Mouse (Mus musculus): Measurements from ENCODE around the gene Taok1. TPM values are rescaled to one million over a fixed set of nuclear protein-coding genes. Genes with fewer than 3 reads are reported as not detected.

Taok1 gene
- polyA plus RNA-seq, 1 experiment from 2014 or later = 32.1 TPM

- no peak overlapping the region for H3K9ac ChIP-seq (replicated peaks; ENCODE audit: low read depth, low read length)
- H3K27me3 ChIP-seq (ENCODE audit: control insufficient read depth, insufficient read depth, low read length) = no peaks in the 10 kb centered on the region
- H3K4me3 ChIP-seq (ENCODE audit: low read depth, low read length) = no peak overlapping the region
- H3K4me2 ChIP-seq (ENCODE audit: low read depth, low read length) = no peak overlapping the region
- WGBS = 65% methylated on average over 5 of the region's 5 CpGs
- ATAC-seq (ENCODE audit: low read depth) = no peak
- no peaks in the 10 kb centered on the region for H3K36me3 ChIP-seq (ENCODE audit: control insufficient read depth, insufficient read depth, low read length)
- H3K4me1 ChIP-seq (ENCODE audit: control insufficient read depth, insufficient read depth, low read length) = peaks cover 12% of the 10 kb centered on the region; the same call in 1 of the 2 replicates
- H3K27ac ChIP-seq (ENCODE audit: low read depth, low read length) = no peak overlapping the region
- H3K9me3 ChIP-seq (ENCODE audit: control insufficient read depth, low read length) = no peaks in the 10 kb centered on the region
Measured at GRCm38 (mm10) chr11:77626596-77627535, 19.3 kb upstream of the Taok1 start.

- Histone ChIP-seq H3K9me3 (ENCODE audit: control insufficient read depth, low read length) (no peaks in the 10 kb centered on the region), H3K4me1 (ENCODE audit: control insufficient read depth, insufficient read depth, low read length) (peaks cover 12% of the 10 kb centered on the region; the same call in 1 of the 2 replicates), H3K36me3 (ENCODE audit: control insufficient read depth, insufficient read depth, low read length) (no peaks in the 10 kb centered on the region), H3K9ac (replicated peaks; ENCODE audit: low read depth, low read length) (peak overlapping the region; percentile 18), H3K27me3 (ENCODE audit: control insufficient read depth, insufficient read depth, low read length) (no peaks in the 10 kb centered on the region), H3K4me2 (ENCODE audit: low read depth, low read length) (peak overlapping the region; percentile 91), H3K27ac (ENCODE audit: low read depth, low read length) (peak overlapping the region; percentile 68), H3K4me3 (ENCODE audit: low read depth, low read length) (peak overlapping the region; percentile 32)
- WGBS = 4% methylated on average over 11 of the region's 11 CpGs
- peak; percentile 71; the same call in 1 of the 2 replicates for ATAC-seq (ENCODE audit: low read depth)
Measured at GRCm38 (mm10) chr11:77625061-77625855, 17.6 kb upstream of the Taok1 start.

GRCm38 (mm10) chr11:77624441-77625060, 16.9 kb upstream of the Taok1 start:
- Histone ChIP-seq H3K27me3 (ENCODE audit: control insufficient read depth, insufficient read depth, low read length) (no peaks in the 10 kb centered on the region), H3K9me3 (ENCODE audit: control insufficient read depth, low read length) (no peaks in the 10 kb centered on the region), H3K9ac (replicated peaks; ENCODE audit: low read depth, low read length) (peak overlapping the region; percentile 18), H3K36me3 (ENCODE audit: control insufficient read depth, insufficient read depth, low read length) (no peaks in the 10 kb centered on the region), H3K27ac (ENCODE audit: low read depth, low read length) (peak overlapping the region; percentile 68), H3K4me2 (ENCODE audit: low read depth, low read length) (peak overlapping the region; percentile 91), H3K4me1 (ENCODE audit: control insufficient read depth, insufficient read depth, low read length) (peaks cover 12% of the 10 kb centered on the region; the same call in 1 of the 2 replicates), H3K4me3 (ENCODE audit: low read depth, low read length) (peak overlapping the region; percentile 32)
- ATAC-seq (ENCODE audit: low read depth) = peak; percentile 74
- WGBS = under 1% methylated on average over 17 of the region's 17 CpGs

DNA sequence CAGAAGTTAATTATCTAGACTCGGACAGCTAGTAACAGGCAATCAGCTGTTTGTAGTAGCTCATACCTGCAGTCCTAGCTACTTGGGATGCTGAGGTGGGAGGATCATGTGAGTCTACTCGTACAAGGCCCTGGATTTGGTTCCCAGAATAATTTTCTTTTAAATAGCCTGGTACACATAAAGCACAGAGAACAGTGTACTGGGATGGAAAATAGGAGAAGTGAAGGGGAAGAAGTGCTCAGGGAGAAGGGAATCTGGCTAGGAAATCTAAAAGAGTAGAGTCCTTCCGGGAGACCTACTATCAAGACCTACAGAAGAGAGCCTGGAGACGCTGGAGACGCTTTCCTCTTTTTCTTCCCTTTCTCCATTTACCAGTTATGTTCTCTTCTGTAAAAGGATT, 16.4 kb upstream of the Taok1 start:
- no peak overlapping the region for H3K9ac ChIP-seq (replicated peaks; ENCODE audit: low read depth, low read length)
- 33% methylated on average over 5 of the region's 5 CpGs for WGBS
- H3K4me1 ChIP-seq (ENCODE audit: control insufficient read depth, insufficient read depth, low read length) = peaks cover 12% of the 10 kb centered on the region; the same call in 1 of the 2 replicates
- no peak for ATAC-seq (ENCODE audit: low read depth)
- H3K27ac ChIP-seq (ENCODE audit: low read depth, low read length) = peak overlapping the region; percentile 68; the same call in 1 of the 2 replicates
- no peak overlapping the region; the same call in 1 of the 2 replicates for H3K4me3 ChIP-seq (ENCODE audit: low read depth, low read length)
- peak overlapping the region; percentile 91 for H3K4me2 ChIP-seq (ENCODE audit: low read depth, low read length)
- no peaks in the 10 kb centered on the region for H3K27me3 ChIP-seq (ENCODE audit: control insufficient read depth, insufficient read depth, low read length)
- H3K36me3 ChIP-seq (ENCODE audit: control insufficient read depth, insufficient read depth, low read length) = no peaks in the 10 kb centered on the region
- no peaks in the 10 kb centered on the region for H3K9me3 ChIP-seq (ENCODE audit: control insufficient read depth, low read length)

DNA sequence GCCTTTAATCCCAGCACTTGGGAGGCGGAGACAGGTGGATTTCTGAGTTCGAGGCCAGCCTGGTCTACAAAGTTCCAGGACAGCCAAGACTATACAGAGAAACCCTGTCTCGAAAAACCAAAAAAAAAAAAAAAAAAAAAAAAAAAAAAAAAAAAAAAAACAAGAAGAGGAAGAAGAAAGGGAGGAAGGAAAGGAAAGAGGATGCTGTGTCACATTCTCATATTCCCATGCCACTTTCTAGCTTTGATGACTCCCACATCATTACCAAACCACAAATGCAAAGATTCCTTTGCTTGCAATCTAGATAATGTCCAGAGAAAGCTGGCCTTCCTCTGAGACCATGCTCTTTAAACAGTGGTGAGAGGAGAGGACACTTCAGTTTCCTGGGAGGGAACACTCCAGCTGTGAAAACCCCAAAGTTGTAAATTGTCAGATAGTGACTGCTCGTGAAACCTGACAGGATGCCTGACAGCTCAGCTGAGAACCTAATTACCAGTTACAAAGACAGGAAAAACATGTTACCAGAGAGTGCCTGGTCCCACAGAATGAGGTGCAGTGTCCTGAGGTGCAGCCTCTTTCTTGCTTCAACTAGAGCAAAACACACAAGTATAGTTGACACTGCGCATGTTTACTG, 14.4 kb upstream of the Taok1 start:
- peaks cover 12% of the 10 kb centered on the region; the same call in 1 of the 2 replicates for H3K4me1 ChIP-seq (ENCODE audit: control insufficient read depth, insufficient read depth, low read length)
- 75% methylated on average over 5 of the region's 5 CpGs for WGBS
- no peaks in the 10 kb centered on the region for H3K9me3 ChIP-seq (ENCODE audit: control insufficient read depth, low read length)
- H3K36me3 ChIP-seq (ENCODE audit: control insufficient read depth, insufficient read depth, low read length) = no peaks in the 10 kb centered on the region
- no peaks in the 10 kb centered on the region for H3K27me3 ChIP-seq (ENCODE audit: control insufficient read depth, insufficient read depth, low read length)
- ATAC-seq (ENCODE audit: low read depth) = no peak
- no peak overlapping the region for H3K27ac ChIP-seq (ENCODE audit: low read depth, low read length)
- H3K9ac ChIP-seq (replicated peaks; ENCODE audit: low read depth, low read length) = no peak overlapping the region
- H3K4me2 ChIP-seq (ENCODE audit: low read depth, low read length) = no peak overlapping the region
- H3K4me3 ChIP-seq (ENCODE audit: low read depth, low read length) = no peak overlapping the region

DNA sequence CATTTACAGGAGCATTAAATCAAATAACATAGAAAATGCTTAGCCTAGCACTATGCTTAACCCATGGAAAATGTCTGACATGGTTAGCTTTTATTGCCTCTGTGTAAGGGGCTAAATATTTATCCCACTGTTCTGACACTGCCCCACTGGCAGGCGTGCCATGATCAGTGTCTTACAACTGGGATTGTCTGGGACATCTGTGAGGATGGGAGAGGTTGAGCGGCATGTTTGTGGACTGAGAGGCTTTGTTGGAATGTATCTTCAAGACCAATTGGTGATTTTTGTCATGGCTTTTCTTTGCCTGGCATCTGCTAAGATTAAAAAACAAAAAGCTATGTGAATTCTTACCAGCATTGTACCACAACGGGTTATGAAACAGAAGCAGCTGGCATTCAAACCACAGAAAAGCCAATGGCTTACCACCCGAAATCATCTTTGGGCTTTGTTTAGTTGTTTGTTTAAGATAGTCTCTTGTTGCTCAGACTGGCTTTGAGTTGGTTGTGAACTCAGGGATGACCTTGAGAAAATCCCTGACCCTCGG, 7.5 kb upstream of the Taok1 start:
- 84% methylated on average over 5 of the region's 5 CpGs for WGBS
- no peaks in the 10 kb centered on the region for H3K4me1 ChIP-seq (ENCODE audit: control insufficient read depth, insufficient read depth, low read length)
- no peak for ATAC-seq (ENCODE audit: low read depth)
- H3K4me2 ChIP-seq (ENCODE audit: low read depth, low read length) = no peak overlapping the region
- no peak overlapping the region for H3K27ac ChIP-seq (ENCODE audit: low read depth, low read length)
- no peaks in the 10 kb centered on the region for H3K36me3 ChIP-seq (ENCODE audit: control insufficient read depth, insufficient read depth, low read length)
- no peak overlapping the region for H3K9ac ChIP-seq (replicated peaks; ENCODE audit: low read depth, low read length)
- no peaks in the 10 kb centered on the region for H3K27me3 ChIP-seq (ENCODE audit: control insufficient read depth, insufficient read depth, low read length)
- H3K9me3 ChIP-seq (ENCODE audit: control insufficient read depth, low read length) = no peaks in the 10 kb centered on the region
- no peak overlapping the region for H3K4me3 ChIP-seq (ENCODE audit: low read depth, low read length)

- ATAC-seq (ENCODE audit: low read depth) = peak; percentile 47
Measured at GRCm38 (mm10) chr11:77606835-77607537, 629 bp downstream of the Taok1 start.

More at GRCm38 (mm10) chr11:77606835-77607537, 629 bp downstream of the Taok1 start:
- peak overlapping the region; percentile 98 for H3K4me3 ChIP-seq (ENCODE audit: low read depth, low read length)
- H3K4me2 ChIP-seq (ENCODE audit: low read depth, low read length) = peak overlapping the region; percentile 80
- H3K9me3 ChIP-seq (ENCODE audit: control insufficient read depth, low read length) = no peaks in the 10 kb centered on the region
- peaks cover 3% of the 10 kb centered on the region; the same call in 1 of the 2 replicates for H3K27me3 ChIP-seq (ENCODE audit: control insufficient read depth, insufficient read depth, low read length)
- no peaks in the 10 kb centered on the region for H3K36me3 ChIP-seq (ENCODE audit: control insufficient read depth, insufficient read depth, low read length)
- peak overlapping the region; percentile 97 for H3K27ac ChIP-seq (ENCODE audit: low read depth, low read length)
- 0% methylated on average over 19 of the region's 48 CpGs for WGBS
- H3K4me1 ChIP-seq (ENCODE audit: control insufficient read depth, insufficient read depth, low read length) = peaks cover 14% of the 10 kb centered on the region
- peak overlapping the region; percentile 99 for H3K9ac ChIP-seq (replicated peaks; ENCODE audit: low read depth, low read length)
